Mouse (Mus musculus) lung, embryonic 15.5 days (tissue): Measurements from ENCODE around the gene 4931428L18Rik. TPM values are rescaled to one million over a fixed set of nuclear protein-coding genes. Genes with fewer than 3 reads are reported as not detected.

Source experiments
- ATAC-seq: fragments of 200-750 bp; cut with Nextera tagmentation; 2 replicates; pipeline ENCODE4 v1.8.0; 2017; ENCODE audit warnings: moderate number of reproducible peaks, borderline replicate concordance; ENCODE audit not compliant: low FRiP score, low TSS enrichment; ENCODE audit errors: extremely low read depth
- H3K27ac ChIP-seq: fragments of 300-500 bp; sonication (generic); 2 replicates; pipeline ENCODE4 v1.5.1; 2015; ENCODE audit warnings: moderate library complexity, mild to moderate bottlenecking, inconsistent platforms
- H3K27me3 ChIP-seq: fragments of 300-500 bp; sonication (generic); 2 replicates; pipeline ENCODE4 v1.6.1; 2015; ENCODE audit warnings: inconsistent platforms
- H3K36me3 ChIP-seq: fragments of 300-500 bp; sonication (generic); 2 replicates; pipeline ENCODE4 v1.6.1; 2015; ENCODE audit warnings: inconsistent platforms
- H3K4me1 ChIP-seq: fragments of 300-500 bp; sonication (generic); 2 replicates; pipeline ENCODE4 v1.6.1; 2015; ENCODE audit warnings: inconsistent platforms
- H3K4me2 ChIP-seq: fragments of 300-500 bp; sonication (generic); 2 replicates; pipeline ENCODE4 v1.6.1; 2015; ENCODE audit warnings: inconsistent platforms, mild to moderate bottlenecking, moderate library complexity
- H3K4me3 ChIP-seq: fragments of 300-500 bp; sonication (generic); 2 replicates; pipeline ENCODE4 v1.5.1; 2015; ENCODE audit warnings: mild to moderate bottlenecking, inconsistent platforms
- H3K9ac ChIP-seq: fragments of 300-500 bp; sonication (generic); 2 replicates; pipeline ENCODE4 v1.6.1; 2015; ENCODE audit warnings: inconsistent platforms
- H3K9me3 ChIP-seq: fragments of 300-500 bp; sonication (generic); 2 replicates; pipeline ENCODE4 v1.6.1; 2016; ENCODE audit warnings: inconsistent platforms
- WGBS: fragments of 180-500 bp; shearing (Covaris S2); methylation state at CpG from one replicate; pipeline ENCODE4 v1.1.7; 2015; 5-methylcytosine and 5-hydroxymethylcytosine counted together
- polyA plus RNA-seq: library from polyadenylated mRNA; unstranded; fragments of >200 nt; fragmentation: Nextera tagmentation; extraction: Ambion mirVana; gene quantifications from 2 replicates; pipeline ENCODE4 v1.2.1, GENCODE M21; 2015

4931428L18Rik gene
- polyA plus RNA-seq, 1 experiment from 2014 or later: not detected

DNA sequence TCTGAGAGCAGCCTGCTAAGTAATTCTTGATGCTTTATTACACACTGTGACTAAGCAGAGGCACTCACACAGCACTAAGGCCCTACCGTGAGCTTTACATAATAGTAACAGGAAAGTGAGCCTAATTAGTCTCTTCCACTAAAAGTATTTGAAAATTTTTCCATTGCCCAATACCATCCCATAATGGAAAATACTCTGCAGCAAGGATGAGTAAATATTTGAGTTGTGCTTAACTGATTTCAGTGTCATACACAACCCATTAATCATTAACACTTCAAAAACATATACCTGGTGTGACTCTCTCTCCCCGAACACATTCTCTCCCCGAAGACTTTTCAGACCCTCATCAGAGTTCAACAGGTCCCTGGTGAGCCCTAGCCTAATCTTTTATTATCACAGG, 127.7 kb downstream of the 4931428L18Rik start:
- Histone ChIP-seq H3K27me3 (no peaks in the 10 kb centered on the region), H3K9me3 (no peaks in the 10 kb centered on the region), H3K9ac (no peak overlapping the region), H3K4me3 (no peak overlapping the region), H3K4me1 (peaks cover 16% of the 10 kb centered on the region), H3K36me3 (no peaks in the 10 kb centered on the region), H3K27ac (peak overlapping the region; percentile 59), H3K4me2 (no peak overlapping the region)
- ATAC-seq: peak; percentile 50; the same call in 1 of the 2 replicates
- 36% methylated on average over 3 of the region's 3 CpGs for WGBS

DNA sequence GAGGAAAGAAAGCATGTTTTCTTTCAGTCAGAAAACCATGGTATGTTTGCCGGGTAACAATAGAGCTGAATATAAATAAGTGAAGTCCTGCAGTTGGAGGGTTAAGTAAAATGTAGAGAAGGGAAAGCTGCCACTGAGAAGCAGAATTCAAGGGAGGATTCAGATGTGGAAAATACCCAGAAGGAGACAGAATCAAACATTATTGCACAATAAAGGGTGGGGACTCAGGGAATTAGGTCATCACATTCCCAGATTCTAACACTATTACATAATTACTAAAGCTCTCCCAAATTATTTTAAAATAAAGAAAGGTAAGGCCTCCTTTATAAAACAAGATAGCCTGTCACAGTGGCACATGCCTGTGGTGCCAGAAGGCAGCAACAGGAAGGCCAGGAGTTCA, 128.5 kb downstream of the 4931428L18Rik start:
- 57% methylated on average over 1 of the region's 1 CpGs for WGBS
- no peaks in the 10 kb centered on the region for H3K27me3 ChIP-seq
- no peaks in the 10 kb centered on the region for H3K9me3 ChIP-seq
- peaks cover 16% of the 10 kb centered on the region for H3K4me1 ChIP-seq
- no peaks in the 10 kb centered on the region for H3K36me3 ChIP-seq
- no peak overlapping the region for H3K4me2 ChIP-seq
- H3K9ac ChIP-seq: no peak overlapping the region
- no peak overlapping the region for H3K4me3 ChIP-seq
- no peak for ATAC-seq
- H3K27ac ChIP-seq: peak overlapping the region; percentile 59; the same call in 1 of the 2 replicates

DNA sequence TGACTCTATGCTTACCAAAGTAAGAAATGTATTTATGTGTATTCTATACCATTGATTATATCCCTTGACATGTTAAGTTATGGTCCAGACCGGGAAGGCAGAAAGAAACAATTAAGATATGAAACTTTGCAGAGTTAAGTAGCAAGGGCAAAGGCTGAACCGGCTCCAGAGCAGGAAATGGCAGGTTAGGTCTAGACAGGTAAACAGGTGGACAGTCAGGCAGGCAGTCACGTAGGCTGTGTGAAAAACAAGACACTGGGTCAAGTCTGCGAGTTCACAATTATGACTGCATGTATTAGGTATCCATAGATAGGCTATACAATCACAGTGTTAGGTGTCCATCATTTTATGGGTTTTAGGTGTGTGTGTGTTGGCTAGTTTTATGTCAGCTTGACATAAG, 133.8 kb downstream of the 4931428L18Rik start:
- no peaks in the 10 kb centered on the region for H3K27me3 ChIP-seq
- no peak overlapping the region for H3K4me3 ChIP-seq
- no peak overlapping the region for H3K9ac ChIP-seq
- no peaks in the 10 kb centered on the region for H3K4me1 ChIP-seq
- ATAC-seq: no peak
- 77% methylated on average over 4 of the region's 4 CpGs for WGBS
- H3K36me3 ChIP-seq: no peaks in the 10 kb centered on the region
- no peak overlapping the region for H3K27ac ChIP-seq
- H3K4me2 ChIP-seq: no peak overlapping the region
- no peaks in the 10 kb centered on the region for H3K9me3 ChIP-seq

DNA sequence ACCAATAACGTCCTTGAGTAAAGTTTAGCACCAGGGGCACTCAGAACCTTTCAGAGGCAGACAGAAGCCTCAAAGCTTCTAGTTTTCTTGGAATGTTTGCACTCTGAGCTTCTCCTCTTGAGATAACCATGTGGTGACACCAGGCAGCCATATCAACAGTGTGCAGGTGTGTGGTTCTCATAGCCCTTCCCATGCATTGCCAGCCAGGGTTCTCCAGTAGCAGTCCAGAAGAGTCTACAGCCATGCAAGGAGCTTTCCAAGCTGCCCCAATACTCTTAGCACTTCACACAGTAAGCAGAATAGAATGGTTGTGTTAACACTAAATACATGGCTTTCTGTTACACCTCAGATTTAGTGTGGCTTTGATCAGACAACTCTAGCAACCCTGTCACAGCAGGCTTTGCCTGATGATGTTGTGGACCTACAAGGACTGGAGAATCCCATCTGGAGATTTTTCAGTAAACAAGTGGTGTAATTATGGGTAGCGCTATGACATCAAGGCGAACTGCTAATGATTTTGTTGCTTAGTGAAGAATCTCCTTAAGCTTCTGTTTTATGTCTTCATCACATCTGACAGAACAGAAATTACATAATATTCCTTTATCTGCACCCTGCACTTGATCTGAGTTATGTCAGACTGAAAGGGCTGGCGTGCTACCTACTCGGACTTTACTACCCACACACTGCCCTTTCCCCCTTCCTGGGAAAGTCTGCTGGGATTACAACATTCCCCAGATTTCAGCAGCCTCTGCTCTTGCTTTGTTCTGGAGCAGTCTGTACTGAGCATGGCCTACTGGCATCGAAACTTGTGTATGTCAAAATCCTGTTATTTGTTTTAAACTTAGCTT, 149.7 kb downstream of the 4931428L18Rik start:
- H3K4me1 ChIP-seq: peaks cover 7% of the 10 kb centered on the region; the same call in 1 of the 2 replicates
- no peaks in the 10 kb centered on the region for H3K36me3 ChIP-seq
- H3K9me3 ChIP-seq: no peaks in the 10 kb centered on the region
- H3K4me2 ChIP-seq: no peak overlapping the region
- 38% methylated on average over 6 of the region's 6 CpGs for WGBS
- H3K27ac ChIP-seq: no peak overlapping the region
- no peak overlapping the region for H3K9ac ChIP-seq
- peak; percentile 89 for ATAC-seq
- H3K4me3 ChIP-seq: no peak overlapping the region
- no peaks in the 10 kb centered on the region for H3K27me3 ChIP-seq

DNA sequence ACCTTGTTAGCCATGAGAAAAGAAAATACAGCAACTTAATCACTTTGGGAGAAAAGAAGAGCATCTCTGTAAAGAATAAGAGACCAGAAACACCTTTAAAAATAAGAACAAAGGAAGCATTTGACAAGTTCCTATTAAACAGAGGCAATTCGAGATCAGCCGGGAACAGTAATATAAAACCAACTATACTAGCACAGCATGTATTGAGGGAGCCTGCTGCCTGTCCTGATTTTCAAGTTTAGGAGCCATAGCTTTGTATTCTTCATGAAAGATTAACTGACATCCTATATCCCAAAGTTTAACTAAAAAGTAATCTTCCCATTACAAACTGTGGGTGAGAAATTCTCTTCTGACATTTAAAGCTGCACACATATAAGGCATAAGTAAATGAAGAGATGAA, 151.3 kb downstream of the 4931428L18Rik start:
- Histone ChIP-seq H3K4me3 (no peak overlapping the region), H3K36me3 (no peaks in the 10 kb centered on the region), H3K4me1 (peaks cover 7% of the 10 kb centered on the region; the same call in 1 of the 2 replicates), H3K9me3 (no peaks in the 10 kb centered on the region), H3K9ac (no peak overlapping the region), H3K4me2 (no peak overlapping the region), H3K27me3 (no peaks in the 10 kb centered on the region), H3K27ac (no peak overlapping the region)
- ATAC-seq: no peak
- WGBS: 85% methylated on average over 2 of the region's 2 CpGs

DNA sequence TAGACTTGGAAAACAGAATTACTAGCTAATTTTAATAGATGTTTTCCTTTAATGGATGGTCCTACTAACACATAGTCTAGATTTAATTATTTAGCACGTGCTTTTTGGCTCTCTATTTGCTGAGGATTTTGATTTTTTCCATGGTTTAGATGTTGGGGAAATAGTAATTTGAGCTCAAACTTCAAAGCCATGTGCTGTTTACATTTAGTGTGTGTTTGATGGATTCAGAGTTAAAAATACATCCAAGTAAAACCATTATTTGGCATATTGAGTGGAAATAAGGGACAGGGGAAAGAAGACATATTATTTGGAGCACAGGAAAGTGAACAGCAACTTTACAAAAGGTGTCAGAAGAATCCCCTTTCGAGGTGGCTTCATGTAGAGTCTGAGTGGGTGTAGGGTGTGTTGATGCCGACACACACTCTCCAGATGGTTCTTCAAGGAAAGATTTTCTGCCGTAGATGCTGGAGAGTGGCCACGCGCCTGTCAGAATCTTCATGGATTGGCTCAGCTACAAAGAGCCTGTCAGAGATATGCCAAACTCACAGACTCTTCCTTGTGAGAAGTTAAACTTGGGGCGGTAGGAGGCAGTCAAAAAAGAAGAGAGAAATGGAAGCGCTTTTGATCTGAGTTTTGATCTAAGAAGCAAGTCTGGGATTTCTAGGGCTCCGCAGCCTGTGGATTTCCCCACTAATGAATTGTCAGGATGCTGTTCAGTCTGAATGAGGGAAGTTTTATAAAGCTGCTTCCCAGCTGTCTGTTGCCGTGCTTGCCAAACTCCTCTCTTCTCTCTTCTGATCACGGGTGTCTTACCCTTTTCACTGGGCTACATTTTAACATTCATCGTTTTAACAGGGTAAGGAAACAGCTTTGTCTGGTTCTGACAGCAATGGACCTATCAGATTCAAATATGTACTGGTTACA, 157.4 kb downstream of the 4931428L18Rik start:
- Histone ChIP-seq H3K27ac (peak overlapping the region; percentile 33; the same call in 1 of the 2 replicates), H3K9ac (no peak overlapping the region), H3K4me3 (no peak overlapping the region), H3K4me1 (0 out of 2 replicates have a peak, but pooled peaks cover 12% of the 10 kb centered on the region), H3K27me3 (no peaks in the 10 kb centered on the region), H3K9me3 (no peaks in the 10 kb centered on the region), H3K4me2 (peak overlapping the region; percentile 27; the same call in 1 of the 2 replicates), H3K36me3 (no peaks in the 10 kb centered on the region)
- 44% methylated on average over 12 of the region's 12 CpGs for WGBS
- ATAC-seq: peak; percentile 72; the same call in 1 of the 2 replicates

DNA sequence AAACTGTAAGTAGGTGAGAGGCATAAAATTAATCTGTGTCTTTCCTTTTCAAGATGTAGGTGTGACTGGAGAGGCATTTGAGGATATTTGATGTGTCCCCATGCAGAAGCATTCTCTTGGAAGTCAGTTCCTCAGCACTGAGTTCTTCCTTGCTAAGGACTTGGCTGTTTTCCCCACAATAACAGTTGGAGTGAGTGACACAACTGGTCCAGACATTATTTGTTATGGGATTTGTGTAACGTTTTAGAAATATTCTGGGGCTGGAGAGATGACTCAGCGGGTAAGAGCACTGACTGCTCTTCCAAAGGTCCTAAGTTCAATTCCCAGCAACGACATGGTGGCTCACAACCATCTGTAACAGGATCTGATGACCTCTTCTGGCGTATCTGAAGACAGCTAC, 162.7 kb downstream of the 4931428L18Rik start:
- H3K9ac ChIP-seq: no peak overlapping the region
- H3K27ac ChIP-seq: no peak overlapping the region
- H3K9me3 ChIP-seq: no peaks in the 10 kb centered on the region
- no peak for ATAC-seq
- H3K36me3 ChIP-seq: no peaks in the 10 kb centered on the region
- no peak overlapping the region for H3K4me3 ChIP-seq
- 52% methylated on average over 4 of the region's 4 CpGs for WGBS
- peaks cover 12% of the 10 kb centered on the region; the same call in 1 of the 2 replicates for H3K4me1 ChIP-seq
- no peaks in the 10 kb centered on the region for H3K27me3 ChIP-seq
- H3K4me2 ChIP-seq: no peak overlapping the region

DNA sequence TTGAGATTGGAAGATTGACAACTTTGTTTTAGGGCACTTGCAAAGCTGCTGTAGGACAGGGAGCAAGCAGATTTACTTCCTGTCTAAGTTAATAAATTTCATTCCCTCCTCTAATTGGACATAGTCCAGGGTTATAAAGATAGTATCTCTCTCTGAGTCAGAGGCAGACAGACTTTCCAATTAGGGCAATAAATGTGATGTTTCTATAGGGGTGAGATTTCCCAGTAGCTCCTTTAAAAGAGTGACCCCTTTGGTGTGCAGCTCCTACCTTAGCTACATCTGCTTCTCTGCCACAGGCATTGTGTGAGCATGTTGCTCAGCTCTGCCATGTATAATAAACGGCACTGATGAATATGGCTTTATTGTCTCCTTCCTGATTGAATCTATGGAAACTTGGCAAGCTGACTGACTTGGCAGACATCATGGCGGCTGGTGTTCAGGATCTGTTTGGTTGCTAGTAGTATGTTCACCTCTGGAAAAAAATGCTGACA, 163.6 kb downstream of the 4931428L18Rik start:
- 56% methylated on average over 2 of the region's 2 CpGs for WGBS
- H3K4me2 ChIP-seq: no peak overlapping the region
- no peak; the same call in 1 of the 2 replicates for ATAC-seq
- H3K27me3 ChIP-seq: no peaks in the 10 kb centered on the region
- H3K36me3 ChIP-seq: no peaks in the 10 kb centered on the region
- H3K9me3 ChIP-seq: no peaks in the 10 kb centered on the region
- no peak overlapping the region for H3K9ac ChIP-seq
- no peak overlapping the region for H3K4me3 ChIP-seq
- no peak overlapping the region for H3K27ac ChIP-seq
- peaks cover 9% of the 10 kb centered on the region; the same call in 1 of the 2 replicates for H3K4me1 ChIP-seq

DNA sequence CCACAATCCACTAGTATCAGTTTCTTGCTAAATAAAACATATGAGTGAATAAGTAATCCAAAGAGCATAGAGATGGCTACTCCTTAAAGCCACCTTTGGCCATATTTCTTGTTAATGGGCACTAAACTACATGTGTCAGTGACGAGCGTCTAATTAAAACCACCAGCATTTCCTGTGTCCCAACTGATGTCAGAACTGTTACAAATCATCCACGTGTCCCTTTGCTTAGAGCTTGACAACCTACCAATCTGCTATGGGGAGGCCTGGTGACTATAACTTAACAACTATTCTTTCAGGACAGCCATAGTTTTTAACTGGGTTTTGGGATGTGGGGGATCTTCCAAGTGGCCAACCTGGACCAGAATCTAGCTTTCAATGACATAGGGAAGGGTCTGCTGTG, 164.3 kb downstream of the 4931428L18Rik start:
- Histone ChIP-seq H3K36me3 (no peaks in the 10 kb centered on the region), H3K9me3 (no peaks in the 10 kb centered on the region), H3K4me3 (no peak overlapping the region), H3K4me2 (no peak overlapping the region), H3K27ac (no peak overlapping the region), H3K9ac (no peak overlapping the region), H3K27me3 (no peaks in the 10 kb centered on the region), H3K4me1 (peaks cover 9% of the 10 kb centered on the region; the same call in 1 of the 2 replicates)
- WGBS: 64% methylated on average over 3 of the region's 3 CpGs
- ATAC-seq: no peak

DNA sequence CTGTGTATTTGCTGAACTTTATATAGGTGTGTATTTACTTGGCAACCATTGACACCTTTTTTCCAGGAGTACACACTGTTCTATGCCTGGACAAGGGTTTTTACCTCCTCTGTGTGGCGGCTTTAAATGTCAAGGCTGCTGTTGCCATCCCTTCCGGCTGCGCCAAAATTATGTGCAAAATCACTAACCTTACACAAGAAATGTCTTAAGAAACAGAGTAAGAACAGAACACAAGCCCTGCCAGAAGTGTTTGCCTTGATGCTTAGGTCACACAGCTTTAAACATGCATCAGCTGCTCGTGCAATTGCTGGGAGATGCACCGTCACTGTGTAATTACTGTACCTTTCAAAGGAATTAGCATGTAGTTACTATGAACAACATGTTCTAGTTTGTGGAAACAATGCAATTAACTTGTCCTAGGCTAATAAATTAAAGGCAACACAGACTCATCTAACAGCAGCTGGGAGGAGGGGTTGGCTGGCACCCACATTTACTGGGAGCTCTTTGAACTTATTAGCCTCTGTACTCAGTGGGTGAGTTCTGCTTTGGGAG, 171.0 kb downstream of the 4931428L18Rik start:
- no peaks in the 10 kb centered on the region for H3K9me3 ChIP-seq
- no peak overlapping the region for H3K27ac ChIP-seq
- H3K36me3 ChIP-seq: no peaks in the 10 kb centered on the region
- H3K4me1 ChIP-seq: peaks cover 3% of the 10 kb centered on the region; the same call in 1 of the 2 replicates
- no peaks in the 10 kb centered on the region for H3K27me3 ChIP-seq
- H3K9ac ChIP-seq: no peak overlapping the region
- no peak overlapping the region for H3K4me3 ChIP-seq
- H3K4me2 ChIP-seq: no peak overlapping the region
- 75% methylated on average over 5 of the region's 5 CpGs for WGBS
- ATAC-seq: no peak; the same call in 1 of the 2 replicates

DNA sequence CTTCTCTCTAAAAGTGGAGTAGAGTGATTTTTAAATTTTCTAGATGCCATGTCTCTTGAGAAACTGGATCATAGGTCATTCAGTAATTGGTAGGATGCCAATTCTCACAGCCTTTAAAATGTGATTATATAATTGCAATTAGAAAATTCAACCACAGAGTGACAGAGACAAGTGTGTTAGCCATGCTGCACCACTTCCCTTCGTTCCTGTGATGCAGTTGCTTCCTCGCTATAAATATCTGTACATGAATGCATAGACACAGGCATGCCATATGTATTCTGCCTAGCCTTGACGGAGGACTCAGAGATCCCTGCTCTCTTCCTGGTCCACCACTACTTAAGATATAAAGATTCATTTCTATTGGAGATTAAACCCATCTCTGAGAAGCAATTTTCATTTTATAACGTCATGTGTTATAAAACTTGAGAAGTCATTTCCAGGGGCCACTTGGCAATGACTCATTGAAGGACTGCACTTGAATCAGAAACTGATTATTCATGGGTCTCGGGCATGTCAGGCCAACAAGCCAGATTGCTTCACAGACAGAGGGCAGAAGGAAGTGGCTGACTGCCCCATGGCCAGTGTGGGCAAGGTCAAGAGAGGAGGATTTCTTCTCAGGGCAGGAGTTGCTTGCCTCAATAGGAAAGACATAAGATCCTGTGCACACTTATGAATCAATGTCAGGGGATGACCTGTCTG, 172.4 kb downstream of the 4931428L18Rik start:
- Histone ChIP-seq H3K9ac (no peak overlapping the region), H3K4me3 (no peak overlapping the region), H3K9me3 (no peaks in the 10 kb centered on the region), H3K36me3 (no peaks in the 10 kb centered on the region), H3K27ac (no peak overlapping the region), H3K4me2 (no peak overlapping the region), H3K4me1 (peaks cover 3% of the 10 kb centered on the region; the same call in 1 of the 2 replicates), H3K27me3 (no peaks in the 10 kb centered on the region)
- no peak for ATAC-seq
- 55% methylated on average over 5 of the region's 5 CpGs for WGBS
